Mouse (Mus musculus) embryonic facial prominence, embryonic 10.5 days (tissue): ENCODE measurements around the gene Ctsw. TPM values are rescaled to one million over a fixed set of nuclear protein-coding genes. Genes with fewer than 3 reads are reported as not detected.

ENCODE experiments used
- DNase-seq: peaks from one replicate; pipeline ENCODE4 v3.0.0-alpha.2; 2017; ENCODE audit warnings: low spot score
- H3K27ac ChIP-seq: fragments of 300-500 bp; sonication (generic); replicated peaks from 2 replicates; pipeline ENCODE4 v1.5.1; 2016; ENCODE audit warnings: mild to moderate bottlenecking
- H3K27me3 ChIP-seq: fragments of 300-500 bp; sonication (generic); replicated peaks from 2 replicates; pipeline ENCODE4 v1.6.1; 2016; ENCODE audit warnings: low read depth, mild to moderate bottlenecking; ENCODE audit not compliant: poor library complexity, severe bottlenecking
- H3K36me3 ChIP-seq: fragments of 300-500 bp; sonication (generic); replicated peaks from 2 replicates; pipeline ENCODE4 v1.6.1; 2016; ENCODE audit warnings: mild to moderate bottlenecking, moderate library complexity
- H3K4me1 ChIP-seq: fragments of 300-500 bp; sonication (generic); 2 replicates; pipeline ENCODE4 v1.6.1; 2016
- H3K4me3 ChIP-seq: fragments of 300-500 bp; sonication (generic); 2 replicates; pipeline ENCODE4 v1.5.1; 2016; ENCODE audit warnings: mild to moderate bottlenecking, moderate library complexity
- H3K9me3 ChIP-seq: fragments of 300-500 bp; sonication (generic); 2 replicates; pipeline ENCODE4 v1.6.1; 2016; ENCODE audit warnings: mild to moderate bottlenecking
- WGBS: fragments of 180-500 bp; shearing (Covaris S2); methylation state at CpG from one replicate; pipeline ENCODE4 v1.1.7; 2016; 5-methylcytosine and 5-hydroxymethylcytosine counted together
- polyA plus RNA-seq: library from polyadenylated mRNA; unstranded; fragments of >200 nt; fragmentation: Nextera tagmentation; extraction: Ambion mirVana; gene quantifications from 2 replicates; pipeline ENCODE4 v1.2.1, GENCODE M21; 2016

Gene Ctsw
- polyA plus RNA-seq, 1 experiment from 2014 or later = 1.1 TPM

DNA sequence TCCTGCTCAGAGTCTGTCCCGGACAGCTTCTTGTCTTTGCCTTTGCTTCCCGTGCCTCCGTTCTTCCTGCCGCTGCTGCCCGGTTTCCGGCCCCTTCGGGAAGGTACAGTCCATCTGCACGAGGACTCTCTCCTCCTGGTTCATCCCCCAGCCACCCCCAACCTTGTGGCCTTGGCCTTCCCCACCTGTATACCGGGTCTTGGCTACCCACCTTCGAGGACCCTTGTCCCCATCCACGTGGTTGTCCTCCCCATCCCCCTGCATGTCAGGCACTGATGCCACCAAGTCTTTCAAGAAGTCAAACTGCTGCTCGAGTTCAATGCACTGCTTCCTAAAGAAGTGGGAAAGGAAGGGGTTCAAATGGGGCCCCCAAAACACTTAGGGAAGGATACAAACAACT, 44.7 kb downstream of the Ctsw start:
- Histone ChIP-seq H3K4me3 (peak overlapping the region; percentile 89), H3K36me3 (peaks cover 68% of the 10 kb centered on the region), H3K4me1 (peaks cover 38% of the 10 kb centered on the region), H3K27me3 (no peaks in the 10 kb centered on the region), H3K9me3 (no peaks in the 10 kb centered on the region), H3K27ac (peak overlapping the region; percentile 97)
- WGBS = 66% methylated on average over 12 of the region's 12 CpGs
- DNase-seq = no peak

DNA sequence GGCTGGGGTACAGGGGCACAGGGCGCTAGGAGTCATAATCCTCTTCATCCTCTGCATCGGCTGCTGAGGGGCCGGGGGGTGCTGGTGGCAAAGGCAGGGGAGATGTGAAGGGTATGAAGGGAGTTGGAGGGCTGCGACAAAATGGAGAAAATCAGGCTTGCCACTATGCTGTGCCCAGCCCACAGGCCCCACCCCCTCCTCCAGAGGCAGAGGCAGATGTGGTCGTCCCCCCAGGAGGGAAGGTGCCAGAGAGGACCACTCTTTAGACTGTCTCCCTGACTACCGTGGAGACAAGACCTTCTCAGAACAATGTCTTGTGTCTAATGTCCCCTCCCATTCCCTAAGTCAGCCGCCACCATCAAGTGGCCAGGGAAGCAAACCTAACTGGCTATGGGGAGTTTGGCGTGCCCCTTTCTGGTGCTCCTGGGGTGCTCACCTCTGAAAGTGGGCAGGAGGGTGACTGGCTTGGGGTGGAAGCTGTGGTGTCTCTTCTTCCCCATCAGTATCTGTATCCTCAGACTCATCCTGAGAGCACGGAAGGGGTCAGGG, 45.3 kb downstream of the Ctsw start:
- no peak for DNase-seq
- Histone ChIP-seq H3K36me3 (peaks cover 68% of the 10 kb centered on the region), H3K27ac (0 out of 2 replicates have a peak overlapping the region, but pooled peaks have one; percentile 97), H3K4me1 (peaks cover 36% of the 10 kb centered on the region), H3K27me3 (no peaks in the 10 kb centered on the region), H3K9me3 (no peaks in the 10 kb centered on the region), H3K4me3 (peak overlapping the region; percentile 89)
- WGBS = 83% methylated on average over 9 of the region's 9 CpGs

GRCm38 (mm10) chr19:5422267-5422666, 46.0 kb downstream of the Ctsw start:
- Histone ChIP-seq H3K4me3 (peak overlapping the region; percentile 6; the same call in 1 of the 2 replicates), H3K4me1 (peaks cover 34% of the 10 kb centered on the region), H3K36me3 (peaks cover 70% of the 10 kb centered on the region), H3K9me3 (no peaks in the 10 kb centered on the region), H3K27ac (no peak overlapping the region), H3K27me3 (no peaks in the 10 kb centered on the region)
- DNase-seq = no peak
- 88% methylated on average over 10 of the region's 10 CpGs for WGBS

GRCm38 (mm10) chr19:5421784-5422183, 46.5 kb downstream of the Ctsw start:
- 87% methylated on average over 5 of the region's 5 CpGs for WGBS
- H3K36me3 ChIP-seq = peaks cover 65% of the 10 kb centered on the region
- peak overlapping the region; percentile 6; the same call in 1 of the 2 replicates for H3K4me3 ChIP-seq
- H3K27me3 ChIP-seq = no peaks in the 10 kb centered on the region
- H3K27ac ChIP-seq = no peak overlapping the region
- no peak for DNase-seq
- H3K4me1 ChIP-seq = peaks cover 31% of the 10 kb centered on the region
- H3K9me3 ChIP-seq = no peaks in the 10 kb centered on the region

- DNase-seq = no peak
- peaks cover 59% of the 10 kb centered on the region for H3K36me3 ChIP-seq
- peaks cover 19% of the 10 kb centered on the region for H3K4me1 ChIP-seq
- H3K27ac ChIP-seq = no peak overlapping the region
- H3K9me3 ChIP-seq = no peaks in the 10 kb centered on the region
- H3K4me3 ChIP-seq = no peak overlapping the region
- 92% methylated on average over 6 of the region's 6 CpGs for WGBS
- H3K27me3 ChIP-seq = no peaks in the 10 kb centered on the region
Measured at GRCm38 (mm10) chr19:5420579-5420978, 47.7 kb downstream of the Ctsw start.

- no peak for DNase-seq
- Histone ChIP-seq H3K27ac (no peak overlapping the region), H3K4me3 (no peak overlapping the region), H3K9me3 (no peaks in the 10 kb centered on the region), H3K27me3 (no peaks in the 10 kb centered on the region), H3K4me1 (peaks cover 19% of the 10 kb centered on the region), H3K36me3 (peaks cover 59% of the 10 kb centered on the region)
- WGBS = 88% methylated on average over 9 of the region's 9 CpGs
Measured at GRCm38 (mm10) chr19:5419630-5420029, 48.7 kb downstream of the Ctsw start.

- no peak overlapping the region for H3K27ac ChIP-seq
- H3K4me1 ChIP-seq = peaks cover 17% of the 10 kb centered on the region
- H3K9me3 ChIP-seq = no peaks in the 10 kb centered on the region
- H3K4me3 ChIP-seq = no peak overlapping the region
- WGBS = 95% methylated on average over 8 of the region's 8 CpGs
- H3K27me3 ChIP-seq = no peaks in the 10 kb centered on the region
- no peak for DNase-seq
- H3K36me3 ChIP-seq = peaks cover 59% of the 10 kb centered on the region
Measured at GRCm38 (mm10) chr19:5418750-5419466, 49.4 kb downstream of the Ctsw start.

Other genes with a start within 250 kb of the Ctsw start
- 24.8 and 25.6 TPM in 2 replicates for gene Pacs1, start 195.4 kb downstream of the Ctsw start, polyA plus RNA-seq
- gene Sf3b2, start 173.1 kb downstream of the Ctsw start, polyA plus RNA-seq = 456 and 467 TPM in 2 replicates
- gene Gal3st3, start 170.2 kb downstream of the Ctsw start, polyA plus RNA-seq = 8.5 and 8.6 TPM in 2 replicates
- gene Catsper1, start 132.8 kb downstream of the Ctsw start, polyA plus RNA-seq = not detected in 2 replicates
- gene Cst6, start 118.9 kb downstream of the Ctsw start, polyA plus RNA-seq = 0.24 and 0.65 TPM in 2 replicates
- gene Eif1ad, start 101.8 kb downstream of the Ctsw start, polyA plus RNA-seq = 90.4 and 93.7 TPM in 2 replicates
- gene Banf1, start 101.3 kb downstream of the Ctsw start, polyA plus RNA-seq = 570 and 593 TPM in 2 replicates
- gene Sart1, start 79.8 kb downstream of the Ctsw start, polyA plus RNA-seq = 89.4 and 96.6 TPM in 2 replicates
- gene Tsga10ip, start 66.0 kb downstream of the Ctsw start, polyA plus RNA-seq = 0.28 and 0.72 TPM in 2 replicates
- 222 and 242 TPM in 2 replicates for gene Drap1, start 43.5 kb downstream of the Ctsw start, polyA plus RNA-seq
- 49.5 and 55.0 TPM in 2 replicates for gene AI837181, start 43.4 kb downstream of the Ctsw start, polyA plus RNA-seq
- gene Fosl1, start 21.0 kb downstream of the Ctsw start, polyA plus RNA-seq = not detected in 2 replicates
- 6.2 and 7.4 TPM in 2 replicates for gene Ccdc85b, start 10.6 kb downstream of the Ctsw start, polyA plus RNA-seq
- gene Fibp, start 7.9 kb downstream of the Ctsw start, polyA plus RNA-seq = 101 and 109 TPM in 2 replicates
- gene Efemp2, start 5.4 kb upstream of the Ctsw start, polyA plus RNA-seq = 75.8 and 80.6 TPM in 2 replicates
- 41.1 and 45.1 TPM in 2 replicates for gene Mus81, start 19.9 kb upstream of the Ctsw start, polyA plus RNA-seq
- gene Cfl1, start 21.9 kb upstream of the Ctsw start, polyA plus RNA-seq = 3,028 and 3,069 TPM in 2 replicates
- gene 1700020D05Rik, start 35.3 kb upstream of the Ctsw start, polyA plus RNA-seq = not detected in 2 replicates
- gene Snx32, start 42.0 kb upstream of the Ctsw start, polyA plus RNA-seq = 6.3 and 8.4 TPM in 2 replicates
- gene Ovol1, start 92.1 kb upstream of the Ctsw start, polyA plus RNA-seq = 0.83 and 1.3 TPM in 2 replicates
- gene Ap5b1, start 99.5 kb upstream of the Ctsw start, polyA plus RNA-seq = 2.1 and 2.6 TPM in 2 replicates
- gene Rnaseh2c, start 133.4 kb upstream of the Ctsw start, polyA plus RNA-seq = 174 and 177 TPM in 2 replicates
- gene Kat5, start 141.7 kb upstream of the Ctsw start, polyA plus RNA-seq = 59.7 and 60.7 TPM in 2 replicates
- 34.3 and 36.8 TPM in 2 replicates for gene Rela, start 169.0 kb upstream of the Ctsw start, polyA plus RNA-seq
- 28.7 and 31.2 TPM in 2 replicates for gene Sipa1, start 195.2 kb upstream of the Ctsw start, polyA plus RNA-seq
- 32.1 and 34.0 TPM in 2 replicates for gene Map3k11, start 220.2 kb upstream of the Ctsw start, polyA plus RNA-seq
- gene Pcnx3, start 220.4 kb upstream of the Ctsw start, polyA plus RNA-seq = 30.3 and 30.6 TPM in 2 replicates
- gene Kcnk7, start 235.9 kb upstream of the Ctsw start, polyA plus RNA-seq = 0.19 and 0.23 TPM in 2 replicates